Mouse (Mus musculus) small intestine, adult 2 months (tissue): ENCODE measurements around the gene Rec8.

Source experiments
- CTCF ChIP-seq: fragments of 200-500 bp; IDR thresholded peaks from 2 replicates; pipeline ENCODE4 v1.5.1; 2012; ENCODE audit warnings: low read depth, mild to moderate bottlenecking, control low read depth, inconsistent platforms, low read length, moderate library complexity, mixed read lengths; ENCODE audit not compliant: insufficient replicate concordance, insufficient read length; ENCODE audit errors: extremely low read depth
- POLR2A ChIP-seq: fragments of 200-500 bp; IDR thresholded peaks from 2 replicates; pipeline ENCODE4 v1.6.1; 2012; ENCODE audit warnings: low read depth, mild to moderate bottlenecking, control low read depth, inconsistent platforms, low read length, moderate library complexity

- peak; percentile 73; the same call in 1 of the 2 replicates for TF ChIP-seq CTCF
- no peak for TF ChIP-seq POLR2A
Observed at GRCm38 (mm10) chr14:55629312-55629711, 11.5 kb downstream of the Rec8 start.
